Mouse (Mus musculus) cortical plate, adult 2 months (tissue): ENCODE measurements around the gene Wdr26.

ENCODE experiments used
- CTCF ChIP-seq: fragments of 200-500 bp; IDR thresholded peaks from 2 replicates; pipeline ENCODE4 v1.5.1; 2011; ENCODE audit warnings: mild to moderate bottlenecking, control low read depth, low read length; ENCODE audit not compliant: insufficient read depth; ENCODE audit errors: extremely low read depth
- POLR2A ChIP-seq: fragments of 200-500 bp; IDR thresholded peaks from 2 replicates; pipeline ENCODE4 v1.6.1; 2011; ENCODE audit warnings: mild to moderate bottlenecking, low read length, control low read depth; ENCODE audit not compliant: insufficient read depth; ENCODE audit errors: extremely low read depth

GRCm38 (mm10) chr1:181210147-181210546, 1.7 kb downstream of the Wdr26 start:
- no peak for TF ChIP-seq POLR2A
- TF ChIP-seq CTCF: no peak
